Mouse (Mus musculus) heart, postnatal 36 days (tissue): ENCODE results near the gene Frmpd1. TPM values are rescaled to one million over a fixed set of nuclear protein-coding genes. Genes with fewer than 3 reads are reported as not detected.

ENCODE experiments used
- DNase-seq, 2 experiments: peaks; one replicate each; pipeline ENCODE4 v3.0.0; 2021 to 2022
- intact Hi-C: fragments of 180-260 bp; cut with DNase I; formaldehyde crosslinking; loops from one replicate; pipeline ENCODE4 v1.15.1; 2025
- total RNA-seq, 2 experiments: library from RNA; stranded (reverse); gene quantifications; 2 replicates each; pipeline ENCODE4 v1.2.3; 2021

The Frmpd1 gene
- total RNA-seq, 2 experiments from 2014 or later = 0.22 to 0.67 TPM

DNA sequence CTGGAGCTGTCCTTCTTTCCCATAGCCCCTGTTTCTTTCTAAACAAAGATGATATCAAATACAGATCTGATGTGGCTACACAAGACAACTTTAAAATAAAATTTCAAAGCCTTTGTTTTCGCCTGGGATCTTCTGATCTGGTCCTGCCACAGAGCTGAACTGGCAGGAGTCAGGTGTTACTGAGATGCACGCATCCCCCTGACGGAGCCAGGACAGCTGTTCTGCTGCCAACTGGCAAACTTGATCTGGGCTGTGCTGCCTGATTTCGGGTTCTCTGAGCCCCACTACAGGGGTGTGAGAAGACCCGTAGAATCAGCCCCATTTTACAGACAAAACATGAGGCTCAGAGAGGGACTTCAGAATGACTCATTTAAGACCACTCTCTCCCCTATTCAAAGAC lies 45.6 kb downstream of the Frmpd1 start:
- DNase-seq = no peak
- intact Hi-C loops = no loop called here

DNA sequence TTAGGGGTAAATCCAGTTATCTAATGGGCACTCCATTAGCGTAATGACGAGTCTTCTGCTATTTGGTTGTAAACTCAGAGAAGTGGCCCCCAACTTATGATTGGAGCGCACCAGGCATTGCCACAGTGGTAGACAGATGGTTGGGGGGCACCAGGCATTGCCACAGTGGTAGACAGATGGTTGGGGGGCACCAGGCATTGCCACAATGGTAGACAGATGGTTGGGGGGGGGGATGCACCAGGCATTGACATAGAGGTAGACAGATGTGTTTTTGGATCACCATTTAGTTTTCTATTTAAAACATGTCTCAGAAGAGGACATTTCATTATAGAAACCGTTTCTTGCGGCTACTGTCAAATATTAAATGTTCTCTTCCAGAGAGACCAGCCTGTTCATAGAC lies 53.6 kb downstream of the Frmpd1 start:
- intact Hi-C loops = no loop called here
- no peak for DNase-seq

DNA sequence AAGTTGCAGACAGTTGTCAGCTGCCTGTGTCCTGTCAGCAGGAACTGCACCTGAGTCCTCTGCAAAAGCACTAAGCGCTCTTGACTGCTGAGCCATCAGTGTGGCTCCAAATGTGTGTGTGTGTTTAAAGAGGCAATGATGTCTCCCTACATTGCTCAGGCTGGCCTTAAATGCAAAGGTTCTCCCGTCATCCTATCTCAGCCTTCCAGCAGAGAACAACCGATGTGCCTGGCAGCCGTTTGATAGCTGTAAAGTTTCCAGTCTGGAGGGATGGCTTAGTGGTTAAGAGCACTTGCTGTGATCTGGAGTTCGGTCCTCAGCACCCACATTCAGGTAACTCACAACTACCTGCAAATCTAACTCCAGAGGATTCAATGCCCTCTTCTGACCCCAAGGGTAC lies 56.7 kb downstream of the Frmpd1 start:
- DNase-seq = no peak
- intact Hi-C loops = no loop called here

DNA sequence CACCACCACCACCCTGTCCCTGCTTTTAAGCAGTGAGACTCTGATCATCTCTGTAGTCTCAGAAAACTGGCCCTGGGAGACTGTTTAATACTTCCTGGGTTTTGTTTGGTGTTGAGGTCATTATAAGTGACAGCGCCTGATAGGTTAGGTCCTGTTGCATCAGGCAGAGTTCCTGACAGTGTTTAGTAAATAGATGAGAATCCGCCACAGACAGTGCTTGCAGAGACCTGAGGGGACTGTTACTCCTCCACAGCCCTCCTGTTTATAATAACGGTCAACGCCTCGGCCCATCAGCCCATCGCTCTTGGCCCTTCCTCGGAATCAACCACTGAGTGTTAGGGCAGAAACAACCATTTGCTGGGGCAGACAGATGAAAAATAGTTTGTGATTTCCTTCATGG lies 57.5 kb downstream of the Frmpd1 start:
- intact Hi-C loops = no loop called here

DNA sequence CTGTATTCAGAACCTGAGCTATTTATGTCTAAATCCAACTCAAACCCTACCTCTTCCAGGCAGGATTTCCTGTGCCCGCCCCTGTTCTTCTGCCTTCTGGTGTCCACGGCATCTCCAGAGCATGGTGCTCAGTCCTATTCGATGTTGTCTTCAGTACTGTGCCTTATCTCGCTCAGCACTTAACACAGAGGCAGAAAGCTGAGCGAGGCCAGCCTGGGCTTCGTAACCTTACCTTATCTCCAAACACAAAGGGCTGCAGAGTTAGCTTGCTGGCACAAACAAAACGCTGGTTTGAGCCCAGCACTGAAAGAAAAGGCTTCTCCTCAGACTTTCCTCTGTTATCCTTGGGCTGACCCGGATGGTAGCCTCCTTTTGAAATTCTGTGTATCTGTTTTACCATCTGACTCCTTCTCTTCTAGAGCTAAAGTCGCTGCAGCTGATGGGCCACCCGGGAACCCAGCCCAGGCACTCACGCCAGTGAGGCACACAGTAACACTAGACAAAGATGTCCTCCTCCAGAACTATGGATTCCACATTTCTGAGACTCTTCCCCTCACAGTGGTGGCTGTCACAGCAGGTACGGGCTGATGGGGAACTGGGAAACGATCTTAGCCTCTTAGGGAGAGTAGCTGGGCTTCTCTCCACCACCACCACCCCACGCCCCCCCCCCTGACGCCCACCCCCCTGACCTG lies 58.7 kb downstream of the Frmpd1 start:
- intact Hi-C loops = no loop called here
- DNase-seq = no peak

More for the DNA sequence above, 57.5 kb downstream of the Frmpd1 start:
- no peak for DNase-seq

DNA sequence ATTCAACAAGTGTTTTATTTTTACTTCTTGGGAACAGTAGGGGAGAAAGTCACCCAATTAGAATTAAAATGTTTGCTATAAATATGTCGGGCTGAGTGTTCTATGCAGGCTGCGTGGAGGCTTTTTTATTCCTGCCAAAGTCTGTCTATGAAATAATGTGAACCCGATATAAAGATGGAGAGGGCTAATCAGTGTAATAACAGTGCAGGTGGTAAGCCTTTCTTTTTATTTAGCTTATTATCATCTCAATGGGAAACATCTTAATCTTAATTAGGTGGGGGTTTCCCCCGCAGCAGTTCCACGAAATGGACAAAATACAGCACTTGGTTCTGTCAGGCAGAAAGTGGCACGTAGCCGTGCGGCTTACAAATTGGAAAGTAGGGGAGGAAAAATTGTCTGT lies 66.6 kb downstream of the Frmpd1 start:
- intact Hi-C loops = no loop called here
- no peak for DNase-seq

DNA sequence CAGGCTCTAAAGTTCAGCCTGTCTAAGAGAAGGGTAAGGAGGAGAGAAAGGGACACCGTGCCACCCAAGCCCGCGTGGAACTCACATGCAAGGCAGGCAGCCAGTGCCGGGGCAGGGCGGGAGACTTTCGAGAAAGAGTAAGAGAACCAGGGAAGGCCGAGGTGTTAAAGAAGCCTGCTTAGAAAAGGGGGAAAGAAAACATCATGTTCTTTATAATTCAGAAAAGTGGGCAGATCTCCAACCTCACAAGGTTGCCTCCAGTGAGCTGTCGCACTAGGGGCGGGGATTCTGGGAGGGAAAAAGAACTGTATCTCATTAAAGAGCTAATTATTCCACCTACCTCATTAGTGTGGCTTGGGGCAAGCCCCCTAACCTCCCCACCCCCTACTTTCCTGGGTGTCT lies 68.2 kb downstream of the Frmpd1 start:
- intact Hi-C loops = no loop called here
- DNase-seq = no peak

DNA sequence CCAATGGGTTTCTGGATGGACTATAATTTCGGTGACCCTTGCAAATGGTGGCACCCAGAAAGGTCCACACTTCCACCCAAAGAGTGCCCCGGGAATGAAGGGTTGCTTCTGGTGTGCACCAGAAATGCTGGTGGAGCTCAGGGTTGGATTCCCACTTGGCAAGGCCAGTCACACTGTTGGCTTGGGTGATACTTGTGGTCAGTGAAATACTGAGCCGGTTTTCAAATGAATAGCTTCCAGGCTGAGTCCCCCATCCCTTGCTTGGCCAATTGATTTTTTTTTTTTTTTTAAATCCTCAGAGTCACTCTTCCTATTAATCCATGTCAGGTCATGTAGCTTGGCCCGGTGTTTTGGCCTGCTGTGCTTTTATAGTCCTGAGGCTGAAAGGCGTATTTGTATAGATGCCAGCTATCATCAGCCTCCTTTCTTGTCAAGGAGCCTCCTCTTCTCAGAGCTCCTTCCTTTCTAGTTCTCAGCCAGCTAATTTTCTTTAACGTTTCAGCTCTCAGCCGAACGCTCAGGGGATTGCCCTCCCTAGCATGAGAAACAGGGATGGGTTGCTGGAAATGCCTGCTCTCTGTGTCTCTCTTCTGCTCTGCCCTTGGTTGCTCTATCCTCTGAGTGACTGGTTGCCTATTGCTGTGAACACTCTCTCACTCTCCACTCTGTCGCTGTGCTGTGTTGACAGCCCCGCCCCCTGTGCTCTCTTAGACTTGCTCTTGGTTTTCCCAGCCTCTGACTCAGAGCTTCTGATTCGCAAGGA lies 69.3 kb downstream of the Frmpd1 start:
- intact Hi-C loops = no loop called here
- no peak for DNase-seq

DNA sequence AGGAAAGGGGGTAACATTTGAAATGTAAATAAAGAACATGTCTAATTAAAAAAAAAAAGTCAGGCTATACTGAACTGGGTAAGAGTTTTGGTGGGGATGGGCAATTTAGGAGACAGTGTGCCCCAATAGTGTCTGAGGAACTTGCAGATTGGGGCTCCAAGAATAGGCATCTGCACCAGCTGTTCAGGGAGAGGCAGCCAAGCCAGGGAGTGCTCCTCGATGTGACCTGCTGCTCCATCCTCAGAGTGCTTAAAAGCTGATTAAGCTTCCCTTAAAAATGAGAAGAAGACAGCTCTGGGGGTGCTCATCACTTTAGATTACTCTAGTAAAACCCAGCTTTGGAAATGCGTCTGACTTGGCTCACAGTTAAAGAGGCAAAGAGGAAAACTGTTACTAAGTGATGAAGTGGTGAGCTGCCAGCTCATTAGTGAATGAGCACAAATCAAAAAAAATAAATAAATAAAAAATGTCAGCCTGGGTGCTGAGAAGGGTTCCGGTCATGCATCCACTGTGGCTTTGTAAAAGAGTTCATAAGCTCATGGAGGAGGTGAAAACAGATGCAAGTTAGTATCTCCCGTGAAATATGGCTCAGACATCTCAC lies 74.7 kb downstream of the Frmpd1 start:
- intact Hi-C loops = no loop called here
- DNase-seq = no peak

DNA sequence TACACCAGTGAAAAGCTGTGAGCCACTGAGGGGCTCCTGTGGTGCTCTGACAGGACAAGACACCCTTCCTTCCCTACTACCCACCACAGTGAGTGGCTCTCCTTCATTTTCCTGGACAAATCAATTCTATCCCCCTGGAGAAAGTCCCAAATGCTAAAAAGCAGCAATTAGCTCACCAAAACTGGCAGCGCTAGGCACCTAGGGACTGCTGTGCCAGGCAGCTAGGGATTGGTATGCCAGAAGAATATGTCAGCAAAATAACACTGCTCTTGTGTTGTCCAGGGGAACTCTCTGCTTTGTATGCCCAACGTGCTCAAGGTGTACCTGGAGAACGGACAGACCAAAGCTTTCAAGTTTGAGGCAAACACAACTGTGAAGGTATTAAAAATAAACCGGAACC lies 76.9 kb downstream of the Frmpd1 start:
- intact Hi-C loops = no loop called here
- no peak for DNase-seq

DNA sequence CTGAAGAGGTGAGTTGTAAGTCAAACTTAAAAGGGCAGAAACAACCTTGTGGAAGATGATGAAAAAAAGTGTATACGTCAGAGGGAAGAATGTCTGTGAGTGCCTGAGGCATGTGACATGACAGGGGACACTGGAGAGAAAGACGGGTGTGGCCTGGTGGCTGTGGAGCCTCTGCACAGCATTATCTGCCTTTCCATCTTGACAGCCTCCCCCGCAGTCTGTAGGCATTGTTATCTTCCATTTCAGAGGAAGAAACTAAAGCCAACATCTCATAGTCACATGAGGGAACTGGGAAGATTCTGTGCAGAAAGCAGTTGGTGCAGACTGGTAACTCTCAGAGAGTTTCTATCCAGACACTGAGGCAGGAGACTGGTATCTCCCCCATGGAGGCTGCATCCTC lies 83.2 kb downstream of the Frmpd1 start:
- no peak for DNase-seq
- intact Hi-C loops = no loop called here

DNA sequence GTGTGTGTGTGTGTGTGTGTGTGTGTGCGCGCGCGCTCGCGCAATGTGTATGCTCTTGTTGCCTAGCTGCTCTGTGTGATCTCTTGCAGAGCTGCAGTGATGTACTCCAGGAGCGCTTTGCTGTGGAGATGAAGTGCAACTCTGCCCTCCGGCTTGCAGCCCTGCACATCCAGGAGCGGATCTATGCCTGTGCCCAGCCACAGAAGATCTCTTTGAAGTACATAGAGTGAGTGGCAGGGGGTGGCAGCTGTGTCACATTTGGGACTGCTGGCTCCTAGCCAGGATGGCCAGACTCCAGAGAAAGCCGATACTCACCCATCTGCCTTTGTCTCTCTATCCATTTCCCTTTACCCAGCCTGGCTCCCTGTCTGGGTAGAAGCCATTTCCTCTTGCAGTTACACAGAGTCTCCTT lies 86.4 kb downstream of the Frmpd1 start:
- intact Hi-C loops = no loop called here
- DNase-seq = no peak

DNA sequence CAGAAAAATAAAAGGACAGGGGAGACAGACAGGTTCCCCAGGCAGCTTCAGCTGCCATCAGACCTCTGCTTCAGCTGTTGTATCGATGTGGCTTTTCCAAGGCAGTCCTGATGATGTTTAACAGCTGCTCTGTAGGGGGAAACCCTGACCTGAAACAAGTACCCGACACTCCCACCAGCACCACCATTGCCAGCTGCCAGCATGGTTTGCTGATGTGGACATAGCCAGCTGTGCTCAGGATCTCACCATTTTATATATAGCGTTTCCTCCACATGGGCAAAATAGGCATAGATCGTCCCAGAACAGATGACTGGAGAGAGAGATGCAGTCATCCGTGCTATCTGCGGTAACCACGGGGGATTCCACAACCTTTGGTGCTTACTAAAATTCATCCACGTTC lies 91.1 kb downstream of the Frmpd1 start:
- intact Hi-C loops = no loop called here

DNA sequence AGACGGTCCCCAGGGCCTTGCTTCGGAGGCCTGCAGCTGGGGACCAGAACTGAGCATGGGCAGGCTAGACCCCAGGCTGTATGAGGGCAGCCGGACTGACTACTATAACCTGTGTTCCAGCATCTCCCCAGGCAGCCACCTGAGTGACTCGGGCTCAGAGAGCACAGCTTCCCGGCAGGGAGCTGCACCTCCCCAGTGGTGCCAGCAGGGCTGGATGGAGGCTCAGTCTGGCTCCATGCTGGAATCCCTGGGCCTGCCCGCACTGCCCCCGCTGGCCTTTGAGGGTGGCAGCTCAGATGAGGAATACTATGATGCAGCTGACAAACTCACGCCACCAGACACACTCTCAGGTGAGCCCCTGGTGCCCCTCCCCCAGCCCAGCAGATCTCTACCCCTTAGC lies 94.6 kb downstream of the Frmpd1 start:
- intact Hi-C loops = no loop called here
- no peak for DNase-seq

More for the DNA sequence above, 91.1 kb downstream of the Frmpd1 start:
- DNase-seq = no peak

DNA sequence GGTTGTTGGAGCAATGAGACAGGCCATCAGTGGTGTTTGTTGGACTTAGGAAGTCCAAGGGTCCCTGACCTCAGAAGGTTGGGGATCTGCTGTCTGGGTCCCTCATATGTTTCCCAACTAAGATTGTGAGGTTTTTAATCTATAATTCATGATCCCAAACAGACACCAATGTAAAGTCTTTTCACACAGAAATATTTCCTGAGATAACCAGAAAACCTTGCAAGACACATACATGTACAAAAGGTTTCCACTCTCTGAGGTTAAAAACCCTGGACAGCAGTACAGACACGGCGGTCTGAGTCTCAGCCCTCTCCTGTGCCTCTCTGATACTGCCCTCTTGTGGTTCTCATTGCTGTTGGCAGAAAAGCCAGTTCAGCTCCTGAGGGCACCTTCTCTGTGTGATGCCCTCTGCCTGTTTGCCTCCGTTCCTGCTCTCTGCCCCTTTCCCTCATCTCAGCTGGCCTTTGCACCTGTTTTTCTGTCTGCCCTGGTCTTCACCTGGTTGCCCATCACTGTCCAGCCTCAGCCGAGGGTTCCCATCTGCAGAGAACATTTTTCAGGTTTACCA lies 95.4 kb downstream of the Frmpd1 start:
- intact Hi-C loops = loop anchor here (1.0 to 2.0 kb wide), 4 partner anchors 117 to 307 kb away; no protein-coding TSS in a partner anchor
- peak; percentile 48 to 57 for DNase-seq

DNA sequence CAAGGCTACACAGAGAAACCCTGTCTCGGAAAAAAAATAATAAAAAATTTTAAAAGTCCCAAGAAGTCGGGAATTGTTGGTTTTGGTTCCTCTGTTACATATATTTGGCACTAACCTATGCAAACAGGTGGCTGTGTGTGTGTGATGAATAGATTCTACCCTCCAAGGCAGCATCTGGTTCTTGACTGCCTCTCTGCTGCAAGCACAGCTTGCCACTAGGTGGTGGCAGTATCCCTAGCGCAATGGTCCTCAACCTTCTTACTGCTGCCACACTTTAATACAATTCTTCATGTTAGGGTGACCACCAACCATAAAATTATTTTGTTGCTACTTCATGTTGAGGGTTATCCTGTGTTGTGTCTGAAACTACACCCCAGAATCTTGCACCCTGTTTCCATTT lies 101.6 kb downstream of the Frmpd1 start:
- intact Hi-C loops = loop anchor here (5.0 kb wide), 2 partner anchors 486 to 571 kb away; no protein-coding TSS in a partner anchor
- no peak for DNase-seq

DNA sequence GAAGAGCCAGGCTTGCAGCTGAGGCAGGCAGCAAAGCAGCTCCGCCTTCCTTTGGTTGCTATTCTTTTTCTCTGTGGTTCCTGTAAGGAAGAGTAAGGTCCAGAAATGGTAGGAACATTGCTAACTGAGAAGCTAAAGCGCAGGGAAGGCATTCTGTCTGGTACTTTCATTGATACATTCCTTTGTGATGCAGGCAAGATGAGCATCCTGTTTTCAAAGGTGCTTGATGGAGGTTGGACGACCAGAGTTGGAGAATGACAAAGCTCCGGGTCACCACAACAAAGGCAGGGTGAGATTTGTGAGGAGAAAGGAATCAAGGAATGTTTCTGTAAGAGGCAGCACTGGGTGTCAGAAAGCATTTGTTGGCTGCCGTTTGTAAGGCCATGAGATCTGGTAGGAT lies 103.2 kb downstream of the Frmpd1 start:
- no peak for DNase-seq
- intact Hi-C loops = loop anchor here (5.0 kb wide), 2 partner anchors 484 to 569 kb away; no protein-coding TSS in a partner anchor

DNA sequence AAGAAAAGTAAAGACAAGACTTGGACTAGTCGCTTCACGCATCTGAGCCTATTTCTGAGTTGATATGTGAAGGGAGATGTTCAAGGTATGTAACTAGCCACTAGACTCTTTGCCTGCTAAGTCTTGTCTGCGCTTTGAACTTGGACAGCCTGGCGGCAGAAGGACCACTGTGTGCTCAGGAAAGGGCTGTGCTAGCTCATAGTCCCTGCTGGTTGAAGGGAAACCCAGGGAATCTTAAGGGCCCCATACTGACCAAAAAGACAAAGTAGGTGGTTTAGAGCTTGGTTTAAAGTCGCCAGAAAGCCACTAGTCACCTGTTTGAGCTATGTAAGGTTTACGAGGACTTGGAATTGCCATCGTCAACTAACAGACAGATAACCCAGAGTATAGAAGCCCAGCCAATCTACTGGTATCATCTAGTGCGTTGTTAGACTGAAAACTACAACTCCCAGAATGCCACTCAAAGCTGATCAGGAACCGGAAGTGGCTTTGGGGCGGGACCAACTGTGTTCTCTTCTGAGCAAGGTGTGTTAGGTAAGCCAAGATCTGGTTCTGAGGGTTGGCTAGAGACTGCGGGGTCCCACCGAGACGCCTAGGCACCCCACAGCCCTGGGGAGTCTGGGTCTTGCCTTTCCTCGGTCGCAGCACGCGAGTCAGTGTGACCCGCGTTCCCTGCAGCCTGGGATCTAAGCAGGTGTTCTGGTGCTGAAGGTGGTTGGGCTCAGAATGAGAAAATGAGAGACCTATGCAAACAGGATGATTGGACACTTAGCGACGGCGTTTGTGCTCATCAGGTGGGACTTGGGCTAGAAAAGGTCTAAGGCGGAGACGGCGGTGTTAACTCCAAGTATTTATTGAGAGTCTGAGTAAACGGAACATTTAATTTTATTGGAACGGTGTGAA lies 112.2 kb downstream of the Frmpd1 start, which contains the start of gene Trmt10b:
Trmt10b (plus strand) TSS at position 466 of the 903 bp plus-strand sequence.
- intact Hi-C loops = no loop called here
- peak; percentile 63 to 66 for DNase-seq

DNA sequence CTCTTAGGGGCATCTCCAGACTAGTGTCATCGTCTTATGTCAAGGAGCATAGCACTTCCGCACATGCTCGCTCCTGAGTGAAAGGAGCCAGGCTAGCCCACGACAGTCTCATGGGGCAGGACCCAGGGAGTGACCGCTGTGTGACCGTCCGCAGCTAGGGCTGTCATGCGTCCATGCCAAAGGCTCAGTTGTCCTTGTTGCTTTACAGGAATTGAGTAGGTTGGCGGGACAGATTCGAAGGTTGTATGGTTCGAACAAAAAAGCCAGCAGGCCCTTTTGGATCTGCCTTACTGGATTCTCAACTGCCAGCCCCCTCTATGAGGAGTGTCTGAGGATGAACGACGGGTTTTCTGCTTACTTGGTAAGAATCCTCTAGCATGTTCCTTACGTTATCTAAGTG lies 120.9 kb downstream of the Frmpd1 start:
- intact Hi-C loops = no loop called here

DNA sequence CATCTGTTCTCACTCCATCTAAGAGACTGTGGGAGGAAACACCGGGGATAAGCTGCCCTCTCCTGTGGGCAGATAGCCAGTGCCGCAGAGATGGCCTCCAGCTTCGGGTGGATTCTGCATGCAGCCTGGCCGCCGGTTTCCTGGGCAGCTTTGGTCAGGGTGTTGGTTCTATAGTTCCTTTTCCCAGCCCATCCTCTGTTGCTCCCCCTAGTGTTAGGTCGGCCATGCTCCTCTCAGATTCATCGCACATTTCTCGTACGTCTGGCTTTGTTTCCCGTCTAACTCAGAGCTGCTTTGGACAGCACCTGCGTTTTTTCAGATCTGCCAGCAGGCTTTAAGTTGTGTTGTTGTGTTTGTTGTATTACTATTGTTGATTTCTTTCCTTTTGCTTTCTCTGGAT lies 123.4 kb downstream of the Frmpd1 start:
- intact Hi-C loops = no loop called here
- no peak for DNase-seq

More for the DNA sequence above, 120.9 kb downstream of the Frmpd1 start:
- DNase-seq = no peak
